Mouse (Mus musculus) MEL (cell line): ENCODE data around the gene Hikeshi. TPM values are rescaled to one million over a fixed set of nuclear protein-coding genes. Genes with fewer than 3 reads are reported as not detected.

Experiments used
- DNase-seq: peaks from one replicate; pipeline ENCODE4 v3.0.0; 2011; ENCODE audit warnings: low read depth, low spot score
- H3K27ac ChIP-seq: 2 replicates; pipeline ENCODE4 v1.5.1; 2012; ENCODE audit warnings: low read depth, mild to moderate bottlenecking, control low read depth, low read length, moderate library complexity; ENCODE audit not compliant: control insufficient read depth
- H3K27me3 ChIP-seq, 2 experiments: fragments of 150-350 bp in 1 of 2; sonication (generic) in 1 of 2; 2 replicates each; pipeline ENCODE4 v1.6.1; 2012; ENCODE audit warnings: low read length in 2 of 2, mild to moderate bottlenecking in 2 of 2, improper control_type of control experiment in 1 of 2, moderate library complexity in 1 of 2; ENCODE audit not compliant: insufficient read depth in 2 of 2, control insufficient read depth in 1 of 2
- H3K36me3 ChIP-seq, 2 experiments: 2 replicates each; pipeline ENCODE4 v1.6.1; 2012 to 2014; ENCODE audit warnings: low read length in 2 of 2, improper control_type of control experiment in 1 of 2, inconsistent platforms in 1 of 2, mild to moderate bottlenecking in 1 of 2; ENCODE audit not compliant: insufficient read depth in 2 of 2, control insufficient read depth in 1 of 2
- H3K4me1 ChIP-seq, 2 experiments: fragments of 150-350 bp in 1 of 2; sonication (generic) in 1 of 2; 2 replicates each; pipeline ENCODE4 v1.6.1; 2012; ENCODE audit warnings: low read length in 2 of 2, improper control_type of control experiment in 1 of 2, mild to moderate bottlenecking in 1 of 2; ENCODE audit not compliant: insufficient read depth in 2 of 2, control insufficient read depth in 1 of 2
- H3K4me3 ChIP-seq, 2 experiments: fragments of 150-350 bp in 1 of 2; sonication (generic) in 1 of 2; 2 replicates each; pipeline ENCODE4 v1.5.1; 2012; ENCODE audit warnings: low read depth in 2 of 2, low read length in 2 of 2, mild to moderate bottlenecking in 2 of 2, moderate library complexity in 2 of 2, control low read depth in 1 of 2, improper control_type of control experiment in 1 of 2; ENCODE audit not compliant: control insufficient read depth in 1 of 2, insufficient read depth in 1 of 2
- H3K79me2 ChIP-seq: 2 replicates; pipeline ENCODE4 v1.6.1; 2012; ENCODE audit warnings: mild to moderate bottlenecking, low read length, moderate library complexity; ENCODE audit not compliant: control insufficient read depth, poor library complexity, insufficient read depth
- H3K9ac ChIP-seq: 2 replicates; pipeline ENCODE4 v1.6.1; 2012; ENCODE audit warnings: low read depth, mild to moderate bottlenecking, control low read depth, low read length, moderate library complexity; ENCODE audit not compliant: control insufficient read depth, poor library complexity, severe bottlenecking
- H3K9me3 ChIP-seq: fragments of 150-350 bp; sonication (generic); replicated peaks from 2 replicates; pipeline ENCODE4 v1.6.1; 2012; ENCODE audit warnings: mild to moderate bottlenecking, low read length, improper control_type of control experiment, moderate library complexity; ENCODE audit not compliant: insufficient read depth
- CHD1 ChIP-seq: IDR thresholded peaks from 2 replicates; pipeline ENCODE4 v1.6.1; 2012; ENCODE audit warnings: low read depth, mild to moderate bottlenecking, inconsistent platforms, low read length, improper control_type of control experiment
- CTCF ChIP-seq, 3 experiments: IDR thresholded peaks in 2 of 3; conservative IDR thresholded peaks in 1 of 3; 2 replicates each; pipeline ENCODE4 v1.5.1; 2011 to 2012; ENCODE audit warnings: low read length in 3 of 3, low read depth in 2 of 3, mild to moderate bottlenecking in 2 of 3, improper control_type of control experiment in 1 of 3, inconsistent platforms in 1 of 3, mixed read lengths in 1 of 3, moderate library complexity in 1 of 3; ENCODE audit not compliant: control insufficient read depth in 1 of 3, insufficient read depth in 1 of 3, poor library complexity in 1 of 3, severe bottlenecking in 1 of 3
- ELF1 ChIP-seq: IDR thresholded peaks from 2 replicates; pipeline ENCODE4 v1.6.1; 2014; ENCODE audit warnings: low read depth, mild to moderate bottlenecking, inconsistent platforms, low read length, improper control_type of control experiment, moderate library complexity
- EP300 ChIP-seq, 2 experiments: IDR thresholded peaks; 2 replicates each; pipeline ENCODE4 v1.6.1; 2011; ENCODE audit warnings: improper control_type of control experiment in 2 of 2, low read length in 2 of 2, low read depth in 1 of 2, mild to moderate bottlenecking in 1 of 2
- ETS1 ChIP-seq: IDR thresholded peaks from 2 replicates; pipeline ENCODE4 v1.6.1; 2012; ENCODE audit warnings: low read depth, mild to moderate bottlenecking, inconsistent platforms, low read length, improper control_type of control experiment, moderate library complexity
- GABPA ChIP-seq: IDR thresholded peaks from 2 replicates; pipeline ENCODE4 v1.6.1; 2012; ENCODE audit warnings: low read depth, mild to moderate bottlenecking, inconsistent platforms, low read length, improper control_type of control experiment, moderate library complexity
- GATA1 ChIP-seq: IDR thresholded peaks from 2 replicates; pipeline ENCODE4 v1.6.1; 2011; ENCODE audit warnings: low read depth, low read length, improper control_type of control experiment
- HCFC1 ChIP-seq: IDR thresholded peaks from 2 replicates; pipeline ENCODE4 v1.6.1; 2012; ENCODE audit warnings: low read depth, mild to moderate bottlenecking, inconsistent platforms, low read length, improper control_type of control experiment, moderate library complexity
- JUND ChIP-seq: IDR thresholded peaks from 2 replicates; pipeline ENCODE4 v1.6.1; 2011; ENCODE audit warnings: low read depth, mild to moderate bottlenecking, improper control_type of control experiment, low read length
- MEF2A ChIP-seq: IDR thresholded peaks from 2 replicates; pipeline ENCODE4 v1.6.1; 2014; ENCODE audit warnings: low read depth, mild to moderate bottlenecking, inconsistent platforms, low read length, improper control_type of control experiment; ENCODE audit not compliant: poor library complexity, insufficient replicate concordance, severe bottlenecking; ENCODE audit errors: extremely low read depth
- MYC ChIP-seq: IDR thresholded peaks from 2 replicates; pipeline ENCODE4 v1.6.1; 2011; ENCODE audit warnings: low read depth, mild to moderate bottlenecking, low read length, improper control_type of control experiment, moderate library complexity
- NELFE ChIP-seq: IDR thresholded peaks from 2 replicates; pipeline ENCODE4 v1.6.1; 2011; ENCODE audit warnings: low read depth, low read length, improper control_type of control experiment
- POLR2AphosphoS5 ChIP-seq: IDR thresholded peaks from 2 replicates; pipeline ENCODE4 v1.6.1; 2012; ENCODE audit warnings: low read depth, borderline replicate concordance, mild to moderate bottlenecking, inconsistent platforms, low read length, moderate library complexity, mixed read lengths
- RAD21 ChIP-seq: IDR thresholded peaks from 2 replicates; pipeline ENCODE4 v1.6.1; 2011; ENCODE audit warnings: mild to moderate bottlenecking, low read depth, low read length, improper control_type of control experiment
- RCOR1 ChIP-seq: IDR thresholded peaks from 2 replicates; pipeline ENCODE4 v1.6.1; 2012; ENCODE audit warnings: low read depth, mild to moderate bottlenecking, inconsistent platforms, low read length, improper control_type of control experiment
- TAL1 ChIP-seq: IDR thresholded peaks from 2 replicates; pipeline ENCODE4 v1.6.1; 2012; ENCODE audit warnings: mild to moderate bottlenecking, inconsistent platforms, low read length, moderate library complexity, mixed read lengths
- TBP ChIP-seq: IDR thresholded peaks from 2 replicates; pipeline ENCODE4 v1.8.0; 2011; ENCODE audit warnings: low read depth, low read length, improper control_type of control experiment
- TCF12 ChIP-seq: IDR thresholded peaks from 2 replicates; pipeline ENCODE4 v1.6.1; 2014; ENCODE audit warnings: low read depth, mild to moderate bottlenecking, inconsistent platforms, low read length, improper control_type of control experiment, moderate library complexity
- UBTF ChIP-seq: IDR thresholded peaks from 2 replicates; pipeline ENCODE4 v1.6.1; 2012; ENCODE audit warnings: low read depth, mild to moderate bottlenecking, inconsistent platforms, low read length, improper control_type of control experiment, moderate library complexity, borderline replicate concordance; ENCODE audit not compliant: insufficient read depth
- USF2 ChIP-seq, 2 experiments: IDR thresholded peaks; 2 replicates each; pipeline ENCODE4 v1.6.1; 2011 to 2012; ENCODE audit warnings: improper control_type of control experiment in 2 of 2, low read length in 2 of 2, borderline replicate concordance in 1 of 2, inconsistent platforms in 1 of 2, low read depth in 1 of 2, mild to moderate bottlenecking in 1 of 2; ENCODE audit not compliant: insufficient read depth in 1 of 2
- ZNF384 ChIP-seq: IDR thresholded peaks from 2 replicates; pipeline ENCODE4 v1.6.1; 2012; ENCODE audit warnings: low read depth, mild to moderate bottlenecking, inconsistent platforms, low read length, improper control_type of control experiment
- polyA plus RNA-seq, 2 experiments: library from polyadenylated mRNA; stranded (reverse) in 1 of 2; unstranded in 1 of 2; fragments of >175 nt in 1 of 2; fragments of >200 nt in 1 of 2; gene quantifications; 2 replicates each; pipeline versions ENCODE4 v1.2.1 to v1.2.4; 2012; ENCODE audit warnings: low replicate concordance in 2 of 2, low read depth in 1 of 2; ENCODE audit not compliant: insufficient read length in 2 of 2, insufficient read depth in 1 of 2, missing spikeins in 1 of 2
- total RNA-seq: library from RNA; depleted of rRNA; stranded (reverse); fragments of 300-350 nt; gene quantifications from 2 replicates; pipeline ENCODE4 v1.2.3, GENCODE M21; 2012

Gene Hikeshi
- total and polyA plus RNA-seq, 3 experiments = 61.4 to 123 TPM; not detected in 1

GRCm38 (mm10) chr7:89949403-89949802, 8.4 kb upstream of the Hikeshi start:
- TF ChIP-seq GATA1 = peak; percentile 71
- peak in 1 of 2 experiments; percentile 52; a peak in 2 of 4 replicates for TF ChIP-seq EP300 (IDR thresholded peaks at IDR 0.05; ENCODE audit: low read depth in 1 of 2, low read length in 2 of 2)
- no peak for TF ChIP-seq POLR2AphosphoS5
- TF ChIP-seq RCOR1 = peak; percentile 74
- no peak for TF ChIP-seq TBP
- no peak for TF ChIP-seq GABPA
- TF ChIP-seq MYC = no peak
- no peaks in the 10 kb centered on the region for H3K79me2 ChIP-seq
- no peaks in the 10 kb centered on the region for H3K27me3 ChIP-seq
- no peaks in the 10 kb centered on the region for H3K9me3 ChIP-seq
- H3K4me3 ChIP-seq = no peak overlapping the region
- no peak overlapping the region for H3K27ac ChIP-seq
- H3K4me1 ChIP-seq = peaks cover 0 to 4% of the 10 kb centered on the region in 2 experiments; a peak in 1 of 4 replicates
- H3K9ac ChIP-seq = no peak overlapping the region
- peaks cover 0 to 3% of the 10 kb centered on the region in 2 experiments; a peak in 1 of 4 replicates for H3K36me3 ChIP-seq
- DNase-seq = peak; percentile 46

DNA sequence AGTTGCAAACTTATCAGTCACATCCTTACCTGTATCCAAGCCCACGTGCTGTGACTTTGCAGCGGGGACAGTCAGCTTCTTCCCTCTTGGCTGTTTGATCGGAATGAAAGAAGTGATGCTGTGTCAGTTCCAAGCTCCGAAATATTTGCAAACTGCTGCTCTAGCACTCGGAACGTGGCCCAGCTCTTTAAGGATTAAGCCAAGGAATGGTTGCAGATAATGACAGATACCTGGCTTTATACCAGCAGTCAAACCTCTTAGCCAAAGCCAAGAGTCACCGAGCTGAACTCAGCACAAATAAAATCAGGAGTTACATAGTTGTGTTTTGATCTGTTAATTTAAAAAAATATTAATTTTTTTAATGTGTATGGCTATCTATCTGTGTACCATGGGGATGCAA, 7.0 kb upstream of the Hikeshi start:
- H3K36me3 ChIP-seq = no peaks in the 10 kb centered on the region
- no peak for DNase-seq
- H3K9me3 ChIP-seq = no peaks in the 10 kb centered on the region
- H3K4me1 ChIP-seq = peaks cover 0 to 4% of the 10 kb centered on the region in 2 experiments; a peak in 1 of 4 replicates
- no peak overlapping the region for H3K9ac ChIP-seq
- H3K79me2 ChIP-seq = no peaks in the 10 kb centered on the region
- no peak for TF ChIP-seq CTCF (IDR thresholded peaks at IDR 0.05 in 2 of 3, conservative IDR thresholded peaks at IDR 0.05 in 1 of 3; ENCODE audit: control insufficient read depth in 1 of 3, insufficient read depth in 1 of 3, low read depth in 2 of 3, low read length in 3 of 3, poor library complexity in 1 of 3, severe bottlenecking in 1 of 3)
- no peak for TF ChIP-seq GATA1
- no peak for TF ChIP-seq JUND
- TF ChIP-seq GABPA = no peak
- TF ChIP-seq ETS1 = no peak
- no peak for TF ChIP-seq RAD21
- no peak for TF ChIP-seq MEF2A
- TF ChIP-seq TCF12 = no peak
- TF ChIP-seq ZNF384 = no peak
- TF ChIP-seq NELFE = no peak
- no peak for TF ChIP-seq USF2 (IDR thresholded peaks at IDR 0.05; ENCODE audit: borderline replicate concordance in 1 of 2, insufficient read depth in 1 of 2, low read depth in 1 of 2, low read length in 2 of 2)
- no peak for TF ChIP-seq CHD1
- no peak for TF ChIP-seq ELF1
- TF ChIP-seq UBTF = no peak
- no peak for TF ChIP-seq HCFC1
- TF ChIP-seq TAL1 = no peak
- no peak overlapping the region for H3K4me3 ChIP-seq
- no peaks in the 10 kb centered on the region for H3K27me3 ChIP-seq
- H3K27ac ChIP-seq = no peak overlapping the region
